Mouse (Mus musculus) stomach, embryonic 16.5 days (tissue): ENCODE results near the gene Slc24a2. TPM values are rescaled to one million over a fixed set of nuclear protein-coding genes. Genes with fewer than 3 reads are reported as not detected.
A peak's percentile ranks its signal among the peaks of the same experiment; 100 is the strongest.

ENCODE experiments used
- ATAC-seq: fragments of 200-750 bp; cut with Nextera tagmentation; 2 replicates; pipeline ENCODE4 v1.8.0; 2017; ENCODE audit warnings: moderate number of reproducible peaks, moderate TSS enrichment; ENCODE audit not compliant: insufficient read depth, low FRiP score
- H3K27ac ChIP-seq: fragments of 300-500 bp; sonication (generic); 2 replicates; pipeline ENCODE4 v1.5.1; 2014; ENCODE audit warnings: low read length
- H3K27me3 ChIP-seq: fragments of 300-500 bp; sonication (generic); 2 replicates; pipeline ENCODE4 v1.6.1; 2014; ENCODE audit warnings: low read length, control low read depth, mixed read lengths; ENCODE audit not compliant: control insufficient read depth, insufficient read depth
- H3K36me3 ChIP-seq: fragments of 300-500 bp; sonication (generic); 2 replicates; pipeline ENCODE4 v1.6.1; 2014; ENCODE audit warnings: low read length; ENCODE audit not compliant: control insufficient read depth, insufficient read depth
- H3K4me1 ChIP-seq: fragments of 300-500 bp; sonication (generic); 2 replicates; pipeline ENCODE4 v1.6.1; 2014; ENCODE audit warnings: low read length, control low read depth, mixed read lengths; ENCODE audit not compliant: control insufficient read depth, insufficient read depth
- H3K4me2 ChIP-seq: fragments of 300-500 bp; sonication (generic); 2 replicates; pipeline ENCODE4 v1.6.1; 2014; ENCODE audit warnings: low read depth, low read length, mixed read lengths
- H3K4me3 ChIP-seq: fragments of 300-500 bp; sonication (generic); replicated peaks from 2 replicates; pipeline ENCODE4 v1.5.1; 2014; ENCODE audit warnings: mild to moderate bottlenecking, low read length
- H3K9ac ChIP-seq: fragments of 300-500 bp; sonication (generic); 2 replicates; pipeline ENCODE4 v1.6.1; 2014; ENCODE audit warnings: low read length
- H3K9me3 ChIP-seq: fragments of 300-500 bp; sonication (generic); replicated peaks from 2 replicates; pipeline ENCODE4 v1.6.1; 2016; ENCODE audit warnings: low read length, control low read depth; ENCODE audit not compliant: control insufficient read depth
- WGBS: fragments of 180-500 bp; shearing (Covaris S2); extraction: QIAGEN DNeasy Blood & Tissue Kit; methylation state at CpG from one replicate; pipeline ENCODE4 v1.1.7; 2014; 5-methylcytosine and 5-hydroxymethylcytosine counted together
- polyA plus RNA-seq: library from polyadenylated mRNA; unstranded; fragments of >200 nt; fragmentation: Nextera tagmentation; extraction: Ambion mirVana; gene quantifications from 2 replicates; pipeline ENCODE4 v1.2.1, GENCODE M21; 2015

Gene Slc24a2
- 0.19 and 0.32 TPM in 2 replicates for polyA plus RNA-seq

DNA sequence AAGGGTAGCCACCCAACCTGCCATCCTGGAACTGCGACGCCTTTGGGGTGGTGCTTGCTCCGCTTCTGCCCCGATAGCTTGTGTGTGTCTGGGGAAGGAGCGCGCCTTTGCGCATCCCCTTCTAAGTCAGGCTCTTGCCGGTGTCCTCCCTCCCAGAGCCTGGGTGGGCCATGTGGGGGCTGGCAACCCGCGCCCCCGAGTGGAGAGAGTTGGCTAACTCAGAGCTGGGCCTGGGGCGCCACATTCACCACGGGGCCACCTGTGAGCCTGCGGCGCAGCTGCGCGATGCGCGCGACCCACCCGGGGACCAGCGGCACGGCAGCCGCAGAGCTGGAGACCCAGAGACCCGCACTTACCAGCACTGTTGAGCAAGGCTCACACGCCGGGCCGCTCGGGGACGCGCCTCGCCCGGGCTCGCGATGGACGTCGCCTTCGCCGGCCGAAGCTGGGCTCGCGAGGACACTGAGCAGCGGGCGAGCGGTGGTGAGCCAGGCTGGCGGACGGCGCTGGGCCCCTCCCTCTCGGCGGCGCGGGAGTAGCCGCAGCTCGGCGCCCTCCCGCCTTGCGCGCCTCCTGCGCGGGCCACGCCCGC lies at the start of gene Slc24a2:
Gene Slc24a2 (minus strand): TSS at position 518 of the 592 bp plus-strand sequence.
- Histone ChIP-seq H3K4me1 (peaks cover 5% of the 10 kb centered on the region; the same call in 1 of the 2 replicates), H3K4me2 (peak within 1 kb of the TSS; percentile 91), H3K27me3 (peaks cover 14% of the 10 kb centered on the region), H3K36me3 (no peaks in the 10 kb centered on the region), H3K9me3 (no peaks in the 10 kb centered on the region), H3K27ac (no peak within 1 kb of the TSS), H3K4me3 (peak within 1 kb of the TSS; percentile 55), H3K9ac (peak within 1 kb of the TSS; percentile 63)
- under 1% methylated on average over 62 of the region's 62 CpGs for WGBS
- peak; percentile 92 for ATAC-seq

DNA sequence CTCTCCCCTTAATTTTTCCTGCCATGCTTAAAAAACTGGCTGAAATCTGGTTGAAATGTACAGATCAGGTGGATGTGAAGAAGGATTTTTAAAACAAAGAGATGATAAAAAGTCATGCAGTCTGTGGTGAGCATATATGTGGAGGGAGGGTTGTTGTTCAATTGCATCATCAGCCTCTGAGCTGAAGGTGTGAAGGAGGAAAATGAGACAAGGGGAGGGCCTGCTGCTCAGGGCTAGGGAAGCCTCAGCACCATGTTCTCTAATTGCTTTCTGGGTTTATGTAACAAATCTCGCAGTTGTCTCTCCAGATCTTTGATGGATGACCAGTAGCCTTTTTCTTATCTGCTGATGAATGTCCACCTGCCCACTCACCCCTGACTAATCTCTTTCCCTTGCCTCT lies 44.5 kb upstream of the Slc24a2 start:
- 20% methylated on average over 1 of the region's 1 CpGs for WGBS

DNA sequence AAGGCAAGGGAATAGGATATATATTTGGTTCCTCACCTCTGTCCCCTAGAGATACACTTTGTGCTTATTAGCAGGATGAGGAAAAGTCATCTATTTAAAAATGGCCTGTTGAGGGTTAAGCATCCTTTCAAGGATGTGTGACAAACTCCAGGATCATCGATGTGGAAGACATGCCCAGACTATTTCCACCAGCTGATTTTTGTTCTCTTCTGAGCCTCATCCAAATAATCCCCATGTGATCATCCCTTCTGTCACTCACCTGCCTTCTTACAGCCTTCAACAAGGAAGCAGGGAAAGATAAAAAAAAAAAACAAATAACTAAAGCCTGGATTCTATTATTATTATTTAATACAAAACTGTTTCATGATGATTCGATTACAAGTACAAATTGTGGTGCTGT lies 44.0 kb upstream of the Slc24a2 start:
- Histone ChIP-seq H3K9ac (no peak overlapping the region), H3K4me3 (no peak overlapping the region), H3K9me3 (no peaks in the 10 kb centered on the region), H3K4me2 (no peak overlapping the region), H3K4me1 (no peaks in the 10 kb centered on the region), H3K27ac (no peak overlapping the region), H3K27me3 (no peaks in the 10 kb centered on the region), H3K36me3 (no peaks in the 10 kb centered on the region)
- no peak for ATAC-seq
- WGBS = 66% methylated on average over 2 of the region's 2 CpGs

More for the DNA sequence above, 44.5 kb upstream of the Slc24a2 start:
- ATAC-seq = no peak
- H3K4me1 ChIP-seq = no peaks in the 10 kb centered on the region
- H3K9me3 ChIP-seq = no peaks in the 10 kb centered on the region
- H3K36me3 ChIP-seq = no peaks in the 10 kb centered on the region
- H3K27me3 ChIP-seq = no peaks in the 10 kb centered on the region
- H3K4me3 ChIP-seq = no peak overlapping the region
- no peak overlapping the region for H3K9ac ChIP-seq
- H3K4me2 ChIP-seq = no peak overlapping the region
- H3K27ac ChIP-seq = no peak overlapping the region

DNA sequence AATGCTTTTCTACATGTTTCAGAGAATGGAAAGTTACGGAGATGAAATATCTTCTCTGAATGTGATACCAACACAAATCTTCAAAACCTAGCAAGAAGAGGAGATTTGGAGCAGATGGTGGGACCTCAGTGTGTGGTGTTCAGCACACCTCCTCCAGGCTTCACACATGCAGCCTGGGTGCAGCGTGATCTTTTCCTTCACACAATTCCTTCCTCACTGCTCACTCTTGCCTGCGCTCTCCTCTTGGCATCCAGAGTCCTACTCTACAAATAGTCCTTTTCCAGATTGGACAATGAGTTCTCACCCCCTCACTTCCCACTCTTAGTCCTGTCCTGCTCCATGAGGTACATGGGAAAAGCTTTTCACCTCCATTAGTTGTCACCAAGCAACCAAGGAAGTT lies 43.2 kb upstream of the Slc24a2 start:
- no peaks in the 10 kb centered on the region for H3K36me3 ChIP-seq
- H3K27ac ChIP-seq = no peak overlapping the region
- WGBS = 85% methylated on average over 3 of the region's 3 CpGs
- no peak for ATAC-seq
- no peak overlapping the region for H3K4me3 ChIP-seq
- H3K4me1 ChIP-seq = no peaks in the 10 kb centered on the region
- H3K9ac ChIP-seq = no peak overlapping the region
- H3K4me2 ChIP-seq = no peak overlapping the region
- no peaks in the 10 kb centered on the region for H3K9me3 ChIP-seq
- H3K27me3 ChIP-seq = no peaks in the 10 kb centered on the region

DNA sequence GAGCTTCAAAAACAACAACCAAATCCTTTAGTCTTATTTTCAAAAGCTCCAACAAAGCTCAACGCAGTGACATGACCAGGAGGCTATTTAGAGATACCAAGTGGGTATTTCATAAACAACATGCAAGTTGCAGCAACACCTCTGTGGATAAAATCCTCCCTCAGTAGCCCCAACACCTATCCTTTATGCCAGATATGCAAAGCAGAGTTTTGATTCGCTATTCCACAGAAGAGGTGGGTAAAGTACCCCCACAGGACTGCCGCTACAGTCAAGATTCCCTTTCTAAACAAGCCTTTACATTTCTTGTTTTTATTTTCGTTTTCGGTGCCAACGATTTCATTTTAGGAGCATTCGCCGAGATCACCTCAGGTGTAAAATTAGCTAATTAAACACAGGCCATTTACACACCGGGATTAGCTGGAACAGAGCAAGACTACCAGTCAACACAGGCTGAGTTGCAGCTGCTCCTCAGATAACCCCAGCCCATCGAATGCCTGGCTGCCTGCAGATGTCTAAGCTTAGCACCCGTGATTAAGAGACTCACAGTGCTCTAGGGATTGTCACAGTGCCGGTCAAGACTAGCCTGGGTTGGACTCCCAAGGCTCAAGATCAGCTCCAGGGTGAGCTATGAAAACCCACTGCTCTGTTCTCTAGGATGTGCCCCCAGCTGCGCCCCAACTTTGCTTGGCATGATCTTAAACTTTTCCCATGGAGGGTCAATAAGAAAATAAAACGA lies 885 bp downstream of the Slc24a2 start:
- Histone ChIP-seq H3K27ac (no peak overlapping the region), H3K9ac (no peak overlapping the region; the same call in 1 of the 2 replicates)
- WGBS = 17% methylated on average over 14 of the region's 14 CpGs

DNA sequence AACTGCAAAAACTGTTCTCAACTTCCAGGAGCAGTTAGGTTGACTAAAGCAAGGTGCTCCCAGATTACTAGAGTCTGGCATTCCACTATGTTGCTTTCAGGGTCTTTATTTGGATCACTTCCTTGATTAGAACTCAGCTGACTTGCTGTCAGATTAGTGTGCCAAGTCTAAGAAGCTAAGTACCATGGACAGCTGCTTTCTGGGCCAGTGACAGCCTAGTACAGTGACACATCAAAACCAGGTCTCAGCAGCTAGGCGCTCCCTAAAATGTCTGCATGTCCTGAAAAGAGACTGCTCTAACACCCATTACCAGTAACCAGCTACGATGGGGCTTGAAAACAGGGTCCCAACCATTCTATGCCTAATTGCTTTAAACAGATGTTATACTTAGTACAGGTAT lies 8.7 kb downstream of the Slc24a2 start:
- H3K27ac ChIP-seq = no peak overlapping the region
- H3K4me3 ChIP-seq = no peak overlapping the region
- no peaks in the 10 kb centered on the region for H3K9me3 ChIP-seq
- no peaks in the 10 kb centered on the region for H3K27me3 ChIP-seq
- no peaks in the 10 kb centered on the region for H3K4me1 ChIP-seq
- ATAC-seq = no peak
- WGBS = 51% methylated on average over 2 of the region's 2 CpGs
- H3K36me3 ChIP-seq = no peaks in the 10 kb centered on the region
- H3K9ac ChIP-seq = no peak overlapping the region
- no peak overlapping the region for H3K4me2 ChIP-seq

More for the DNA sequence above, 885 bp downstream of the Slc24a2 start:
- no peaks in the 10 kb centered on the region for H3K9me3 ChIP-seq
- H3K4me2 ChIP-seq = peak overlapping the region; percentile 91
- H3K27me3 ChIP-seq = peaks cover 14% of the 10 kb centered on the region
- H3K4me3 ChIP-seq = peak overlapping the region; percentile 55
- ATAC-seq = peak; percentile 32; the same call in 1 of the 2 replicates
- peaks cover 5% of the 10 kb centered on the region; the same call in 1 of the 2 replicates for H3K4me1 ChIP-seq
- no peaks in the 10 kb centered on the region for H3K36me3 ChIP-seq

DNA sequence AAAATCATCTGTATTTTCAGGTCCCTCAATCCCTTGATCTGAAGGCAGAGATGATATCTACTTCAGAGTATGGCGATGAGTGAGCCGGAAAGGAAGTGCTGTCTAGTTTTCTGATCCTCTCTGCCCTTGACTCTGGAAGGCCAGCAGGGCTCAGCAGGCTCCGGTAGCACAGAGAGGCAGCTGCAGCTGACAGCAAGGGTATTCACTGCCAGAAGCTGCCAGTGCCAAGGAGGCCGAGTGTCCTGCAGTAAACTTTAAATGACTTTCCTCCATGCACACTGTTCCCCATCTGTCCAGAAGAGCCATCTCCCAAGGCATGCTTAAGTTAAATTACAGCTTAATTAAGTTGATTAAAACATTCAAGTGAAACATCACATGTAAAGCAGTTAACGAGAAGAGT lies 12.1 kb downstream of the Slc24a2 start:
- no peaks in the 10 kb centered on the region for H3K9me3 ChIP-seq
- ATAC-seq = no peak
- 69% methylated on average over 5 of the region's 5 CpGs for WGBS
- H3K36me3 ChIP-seq = no peaks in the 10 kb centered on the region
- no peak overlapping the region for H3K4me2 ChIP-seq
- no peaks in the 10 kb centered on the region for H3K4me1 ChIP-seq
- no peak overlapping the region for H3K9ac ChIP-seq
- H3K4me3 ChIP-seq = no peak overlapping the region
- H3K27ac ChIP-seq = no peak overlapping the region
- H3K27me3 ChIP-seq = no peaks in the 10 kb centered on the region

DNA sequence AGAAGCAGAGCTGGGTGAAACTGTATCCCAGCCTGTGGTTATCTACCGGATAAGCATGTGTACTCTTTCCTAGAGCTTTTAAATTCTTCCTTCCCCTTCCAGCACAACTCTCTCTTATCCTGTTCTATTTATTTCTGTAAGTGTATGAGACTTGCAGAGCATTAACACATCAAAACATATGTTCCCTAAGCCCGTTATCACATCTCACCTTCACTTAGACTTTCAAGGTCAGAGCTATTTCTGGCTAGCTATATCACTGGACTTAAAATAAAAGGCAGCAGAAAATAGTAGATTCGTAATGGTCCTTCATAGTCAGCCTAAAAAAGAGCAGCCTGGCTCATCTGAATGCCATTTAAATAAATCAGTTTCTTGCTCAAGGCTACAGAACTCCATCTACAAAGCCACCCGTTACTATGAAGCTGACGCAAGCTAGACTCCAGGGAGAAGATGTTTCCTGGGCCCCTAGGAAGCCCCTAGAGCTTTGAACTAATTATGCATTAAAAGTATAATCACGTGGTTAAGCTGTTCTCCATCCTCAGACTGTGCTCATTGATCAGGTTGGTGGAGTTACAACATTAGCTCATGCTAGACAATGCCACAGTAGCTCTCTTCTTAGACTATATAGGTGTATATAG lies 18.8 kb downstream of the Slc24a2 start:
- H3K4me2 ChIP-seq = no peak overlapping the region
- no peak overlapping the region for H3K4me3 ChIP-seq
- 66% methylated on average over 6 of the region's 6 CpGs for WGBS
- ATAC-seq = no peak
- no peaks in the 10 kb centered on the region for H3K27me3 ChIP-seq
- no peaks in the 10 kb centered on the region for H3K36me3 ChIP-seq
- H3K9me3 ChIP-seq = no peaks in the 10 kb centered on the region
- H3K9ac ChIP-seq = no peak overlapping the region
- H3K4me1 ChIP-seq = no peaks in the 10 kb centered on the region
- H3K27ac ChIP-seq = no peak overlapping the region

DNA sequence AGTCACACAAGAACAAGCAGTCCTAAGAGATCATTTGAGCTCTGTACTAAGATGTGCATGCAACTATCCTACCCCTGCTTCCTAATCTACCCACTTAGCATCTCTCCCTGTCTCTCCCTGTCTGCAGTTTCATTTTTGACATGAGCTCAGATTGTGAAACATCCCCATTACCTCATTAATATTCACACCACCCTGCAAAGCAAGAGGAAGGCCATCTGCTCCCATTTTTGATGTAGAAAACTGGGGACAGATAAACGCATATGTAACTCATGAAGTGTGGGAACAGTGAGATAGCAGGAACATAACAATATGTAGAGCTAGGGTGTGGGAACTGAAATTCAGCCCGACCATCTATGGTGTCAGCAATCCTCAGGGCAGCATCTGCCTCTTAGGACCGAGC lies 19.7 kb downstream of the Slc24a2 start:
- no peaks in the 10 kb centered on the region for H3K36me3 ChIP-seq
- H3K4me2 ChIP-seq = no peak overlapping the region
- 65% methylated on average over 3 of the region's 3 CpGs for WGBS
- H3K4me3 ChIP-seq = no peak overlapping the region
- no peaks in the 10 kb centered on the region for H3K4me1 ChIP-seq
- no peak overlapping the region for H3K27ac ChIP-seq
- no peak for ATAC-seq
- no peaks in the 10 kb centered on the region for H3K27me3 ChIP-seq
- no peak overlapping the region for H3K9ac ChIP-seq
- no peaks in the 10 kb centered on the region for H3K9me3 ChIP-seq
